Mouse (Mus musculus): ENCODE measurements at regions not wholly inside any gene's neighbourhood (a gene's known extent, or its start where the extent isn't known, plus 50 kb on each side); places are given as distances from the start of the nearest gene placed in this dataset.
A peak's percentile ranks its signal among the peaks of the same experiment; 100 is the strongest.

- DNase-seq (ENCODE audit: low read depth, low spot score), result peak; percentile 69
These were observed 179.1 kb upstream of the Arhgef26 start for GRCm38 (mm10) chr3:62159031-62159430.

- DNase-seq (ENCODE audit: low read depth, low spot score), result no peak
These were observed 167.5 kb upstream of the Arhgef26 start for GRCm38 (mm10) chr3:62170647-62171046.

GRCm38 (mm10) chr3:62187807-62188509 lies 150.2 kb upstream of the Arhgef26 start:
- DNase-seq (ENCODE audit: low read depth, low spot score), result no peak

GRCm38 (mm10) chr3:62192466-62192865 lies 145.7 kb upstream of the Arhgef26 start:
- DNase-seq (ENCODE audit: low read depth, low spot score), result no peak

- DNase-seq (ENCODE audit: low read depth, low spot score), result no peak
These were observed 143.7 kb upstream of the Arhgef26 start for GRCm38 (mm10) chr3:62194421-62194820.

- DNase-seq (ENCODE audit: low read depth, low spot score), result no peak
These were observed 141.5 kb upstream of the Arhgef26 start for GRCm38 (mm10) chr3:62196679-62197078.

GRCm38 (mm10) chr3:62215806-62216205 lies 122.3 kb upstream of the Arhgef26 start:
- no peak for DNase-seq (ENCODE audit: low read depth, low spot score)

- no peak for DNase-seq (ENCODE audit: low read depth, low spot score)
These were observed 120.8 kb upstream of the Arhgef26 start for GRCm38 (mm10) chr3:62217335-62217734.

GRCm38 (mm10) chr3:62227697-62228096 lies 110.4 kb upstream of the Arhgef26 start:
- no peak for DNase-seq (ENCODE audit: low read depth, low spot score)

GRCm38 (mm10) chr3:62228156-62228555 lies 110.0 kb upstream of the Arhgef26 start:
- DNase-seq (ENCODE audit: low read depth, low spot score), result no peak

GRCm38 (mm10) chr3:62241031-62241430 lies 97.1 kb upstream of the Arhgef26 start:
- no peak for DNase-seq (ENCODE audit: low read depth, low spot score)

GRCm38 (mm10) chr3:62271703-62272102 lies 66.4 kb upstream of the Arhgef26 start:
- DNase-seq (ENCODE audit: low read depth, low spot score), result no peak

GRCm38 (mm10) chr3:62278279-62278678 lies 59.9 kb upstream of the Arhgef26 start:
- no peak for DNase-seq (ENCODE audit: low read depth, low spot score)

- no peak for DNase-seq (ENCODE audit: low read depth, low spot score)
These were observed 57.2 kb upstream of the Arhgef26 start for GRCm38 (mm10) chr3:62280960-62281359.

Data from WW6 (cell line).